Mouse (Mus musculus) adrenal gland, postnatal 0 days (tissue): Measurements from ENCODE around the gene Rae1. TPM values are rescaled to one million over a fixed set of nuclear protein-coding genes. Genes with fewer than 3 reads are reported as not detected.

Experiments used
- polyA plus RNA-seq: library from polyadenylated mRNA; unstranded; fragments of >200 nt; fragmentation: Nextera tagmentation; extraction: Ambion mirVana; gene quantifications from 2 replicates; pipeline ENCODE4 v1.2.1, GENCODE M21; 2015

The Rae1 gene
- polyA plus RNA-seq: 56.2 and 84.8 TPM in 2 replicates

GRCm38 (mm10) chr2:172999630-173000284 lies at the start of gene Rae1:
Rae1 (plus strand) TSS chr2:173000117.

DNA sequence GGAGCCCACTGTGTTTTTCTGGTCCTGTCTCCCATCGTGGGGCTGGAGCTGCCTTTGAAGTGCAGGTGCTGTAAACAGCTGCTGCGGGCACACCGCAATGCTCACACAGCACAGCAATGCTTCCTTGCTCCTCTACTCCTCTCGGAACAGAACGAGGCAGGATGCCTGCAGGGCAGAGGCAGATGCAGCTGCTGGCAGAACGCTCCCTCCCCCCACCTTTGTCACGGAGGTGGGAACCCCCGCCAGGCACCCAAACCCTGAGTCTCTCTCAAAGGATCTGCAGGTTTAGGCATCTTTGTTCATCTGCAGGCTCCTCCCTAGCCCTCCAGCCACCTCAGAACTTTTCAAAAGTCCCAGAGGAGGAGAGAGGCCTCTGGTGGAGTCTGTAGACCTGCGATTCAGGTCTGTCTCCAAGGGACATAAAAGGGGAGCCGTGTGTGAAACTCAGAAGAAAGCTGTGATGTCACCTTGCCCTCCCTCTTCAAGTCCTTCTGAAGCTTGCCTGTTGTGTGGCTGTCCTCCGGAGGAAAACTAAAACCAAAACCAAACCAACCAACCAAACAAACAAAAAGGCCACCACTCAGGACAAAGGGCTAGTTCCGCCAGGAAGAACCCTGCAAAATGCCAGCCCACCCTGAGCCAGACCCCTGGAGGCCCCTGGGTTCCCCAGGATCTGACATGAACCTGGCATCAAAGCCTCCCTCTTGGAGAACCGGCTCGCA lies 22.3 kb upstream of the Rae1 start, which contains the start of gene Spo11:
Gene Spo11 (plus strand): TSS at position 292 of the 722 bp plus-strand sequence.

GRCm38 (mm10) chr2:173020430-173020829 lies 20.5 kb downstream of the Rae1 start, which contains the start of gene Rbm38:
Rbm38 (plus strand) TSS chr2:173020498.

Other genes starting within 250 kb of the Rae1 start
- 5.5 and 12.7 TPM in 2 replicates for gene Bmp7, start 59.8 kb upstream of the Rae1 start, polyA plus RNA-seq
- gene Spo11, start 22.4 kb upstream of the Rae1 start, polyA plus RNA-seq: 0.12 TPM in 1 of 2 replicates, not detected in the other
- 13.7 and 24.2 TPM in 2 replicates for gene Rbm38, start 20.4 kb downstream of the Rae1 start, polyA plus RNA-seq
- gene Ctcfl, start 119.4 kb downstream of the Rae1 start, polyA plus RNA-seq: not detected in 2 replicates
- gene Pck1, start 152.9 kb downstream of the Rae1 start, polyA plus RNA-seq: 17.0 and 22.9 TPM in 2 replicates
- gene Zbp1, start 218.8 kb downstream of the Rae1 start, polyA plus RNA-seq: 10.0 and 12.3 TPM in 2 replicates